Mouse (Mus musculus): ENCODE measurements around the gene Hoxd8. TPM values are rescaled to one million over a fixed set of nuclear protein-coding genes. Genes with fewer than 3 reads are reported as not detected.

Gene Hoxd8
- polyA plus RNA-seq, 1 experiment from 2014 or later = 2.6 TPM

DNA sequence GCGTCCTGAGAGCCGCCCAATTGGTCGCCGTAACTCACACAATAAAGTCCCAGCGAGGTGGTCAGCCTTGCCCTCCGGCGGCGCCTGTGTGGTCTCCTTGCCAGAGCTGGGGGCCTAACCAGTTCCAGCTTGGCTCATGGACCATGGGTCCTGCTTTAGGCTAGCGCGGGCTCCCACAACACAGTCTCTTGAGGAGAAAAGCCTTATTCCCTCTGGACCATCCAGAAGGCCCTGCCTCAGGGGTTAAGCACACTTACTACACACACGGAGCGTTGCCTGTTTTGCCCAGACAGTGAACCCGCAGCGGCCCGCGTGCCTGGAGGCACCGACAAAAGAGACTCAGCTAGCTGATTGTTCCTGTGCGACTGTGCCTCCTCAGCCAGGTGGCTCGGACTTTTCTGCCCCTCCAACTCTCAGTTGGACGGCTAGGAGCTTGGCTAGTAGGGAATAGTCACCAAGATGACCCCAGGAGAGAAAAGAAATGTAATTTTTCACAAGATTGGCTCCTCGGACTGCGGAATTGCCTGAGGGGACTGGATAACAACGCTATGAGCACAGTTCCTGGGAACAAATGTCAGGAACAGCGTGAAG, 30.5 kb upstream of the Hoxd8 start:
- Histone ChIP-seq H3K27me3 (ENCODE audit: control insufficient read depth, insufficient read depth, low read length) (peaks cover 82% of the 10 kb centered on the region), H3K36me3 (ENCODE audit: control insufficient read depth, insufficient read depth, low read length) (no peaks in the 10 kb centered on the region), H3K27ac (ENCODE audit: low read length) (no peak overlapping the region), H3K4me1 (ENCODE audit: control insufficient read depth, insufficient read depth, low read length) (0 out of 2 replicates have a peak, but pooled peaks cover 2% of the 10 kb centered on the region), H3K4me3 (ENCODE audit: low read depth, low read length) (no peak overlapping the region), H3K9me3 (ENCODE audit: control insufficient read depth, low read depth, low read length) (no peaks in the 10 kb centered on the region), H3K9ac (replicated peaks; ENCODE audit: low read depth, low read length) (no peak overlapping the region), H3K4me2 (replicated peaks; ENCODE audit: low read depth, low read length) (no peak overlapping the region)
- no peak for ATAC-seq (ENCODE audit: insufficient number of reproducible peaks, insufficient read depth, low FRiP score, low read depth)
- 2% methylated on average over 24 of the region's 24 CpGs for WGBS

DNA sequence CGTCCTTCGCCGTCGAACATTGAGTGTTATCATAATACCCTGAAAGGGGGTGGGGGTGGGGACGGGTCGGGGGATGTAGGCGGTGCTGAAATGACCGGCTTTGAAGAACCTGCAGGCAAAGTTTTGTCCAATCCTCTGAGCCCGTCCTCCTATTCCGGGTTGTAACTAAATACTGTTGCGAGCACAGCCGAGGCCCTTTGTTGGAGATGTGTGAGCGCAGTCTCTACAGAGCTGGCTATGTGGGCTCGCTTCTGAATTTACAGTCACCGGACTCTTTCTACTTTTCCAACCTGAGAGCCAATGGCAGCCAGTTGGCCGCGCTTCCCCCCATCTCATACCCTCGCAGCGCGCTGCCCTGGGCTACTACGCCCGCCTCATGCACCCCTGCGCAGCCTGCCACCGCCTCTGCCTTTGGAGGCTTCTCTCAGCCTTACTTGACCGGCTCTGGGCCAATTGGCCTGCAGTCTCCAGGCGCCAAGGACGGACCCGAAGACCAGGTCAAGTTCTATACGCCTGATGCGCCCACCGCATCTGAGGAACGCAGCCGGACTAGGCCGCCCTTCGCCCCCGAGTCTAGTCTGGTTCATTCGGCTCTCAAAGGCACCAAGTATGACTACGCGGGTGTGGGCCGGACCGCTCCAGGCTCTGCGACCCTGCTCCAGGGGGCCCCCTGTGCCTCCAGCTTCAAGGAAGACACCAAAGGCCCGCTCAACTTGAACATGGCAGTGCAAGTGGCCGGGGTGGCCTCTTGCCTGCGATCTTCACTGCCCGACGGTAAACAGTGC, 29.3 kb upstream of the Hoxd8 start, which contains the start of gene Hoxd12:
Gene Hoxd12 (plus strand): TSS at position 133 of the 785 bp plus-strand sequence.
- no peak within 1 kb of the TSS for H3K27ac ChIP-seq (ENCODE audit: low read length)
- H3K4me1 ChIP-seq (ENCODE audit: control insufficient read depth, insufficient read depth, low read length) = 0 out of 2 replicates have a peak, but pooled peaks cover 2% of the 10 kb centered on the region
- H3K27me3 ChIP-seq (ENCODE audit: control insufficient read depth, insufficient read depth, low read length) = peaks cover 83% of the 10 kb centered on the region
- H3K9ac ChIP-seq (replicated peaks; ENCODE audit: low read depth, low read length) = no peak within 1 kb of the TSS
- H3K4me3 ChIP-seq (ENCODE audit: low read depth, low read length) = no peak within 1 kb of the TSS
- 3% methylated on average over 47 of the region's 47 CpGs for WGBS
- no peak within 1 kb of the TSS for H3K4me2 ChIP-seq (replicated peaks; ENCODE audit: low read depth, low read length)
- H3K36me3 ChIP-seq (ENCODE audit: control insufficient read depth, insufficient read depth, low read length) = no peaks in the 10 kb centered on the region
- no peak for ATAC-seq (ENCODE audit: insufficient number of reproducible peaks, insufficient read depth, low FRiP score, low read depth)
- H3K9me3 ChIP-seq (ENCODE audit: control insufficient read depth, low read depth, low read length) = no peaks in the 10 kb centered on the region

DNA sequence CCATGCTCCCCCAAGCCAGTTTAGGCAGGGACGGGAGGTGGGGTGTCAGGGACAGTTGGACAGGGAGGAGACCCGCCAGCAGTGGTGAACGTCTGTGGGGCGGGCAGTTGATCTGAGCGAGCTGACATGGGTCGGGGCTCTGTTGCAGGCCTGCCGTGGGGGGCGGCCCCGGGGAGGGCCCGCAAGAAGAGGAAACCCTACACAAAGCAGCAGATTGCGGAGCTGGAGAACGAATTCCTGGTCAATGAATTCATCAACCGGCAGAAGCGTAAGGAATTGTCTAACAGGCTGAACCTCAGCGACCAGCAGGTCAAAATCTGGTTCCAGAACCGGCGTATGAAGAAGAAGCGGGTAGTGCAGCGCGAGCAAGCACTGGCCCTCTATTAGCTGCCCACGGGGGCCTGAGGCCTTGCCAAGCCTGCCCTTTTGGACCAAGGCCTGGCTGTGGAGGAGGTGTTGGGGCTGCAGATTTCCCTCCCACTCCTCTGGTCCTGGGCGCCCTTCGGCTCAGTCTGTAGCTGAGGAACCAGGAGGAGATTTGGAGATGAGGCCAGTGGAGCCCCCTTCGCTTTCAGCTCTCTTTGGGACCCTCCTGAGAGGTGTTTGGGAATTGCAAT, 28.6 kb upstream of the Hoxd8 start:
- Histone ChIP-seq H3K27ac (ENCODE audit: low read length) (no peak overlapping the region), H3K27me3 (ENCODE audit: control insufficient read depth, insufficient read depth, low read length) (peaks cover 87% of the 10 kb centered on the region), H3K9ac (replicated peaks; ENCODE audit: low read depth, low read length) (no peak overlapping the region), H3K9me3 (ENCODE audit: control insufficient read depth, low read depth, low read length) (no peaks in the 10 kb centered on the region), H3K36me3 (ENCODE audit: control insufficient read depth, insufficient read depth, low read length) (no peaks in the 10 kb centered on the region), H3K4me2 (replicated peaks; ENCODE audit: low read depth, low read length) (no peak overlapping the region), H3K4me3 (ENCODE audit: low read depth, low read length) (no peak overlapping the region), H3K4me1 (ENCODE audit: control insufficient read depth, insufficient read depth, low read length) (0 out of 2 replicates have a peak, but pooled peaks cover 2% of the 10 kb centered on the region)
- WGBS = 7% methylated on average over 24 of the region's 24 CpGs
- no peak for ATAC-seq (ENCODE audit: insufficient number of reproducible peaks, insufficient read depth, low FRiP score, low read depth)

DNA sequence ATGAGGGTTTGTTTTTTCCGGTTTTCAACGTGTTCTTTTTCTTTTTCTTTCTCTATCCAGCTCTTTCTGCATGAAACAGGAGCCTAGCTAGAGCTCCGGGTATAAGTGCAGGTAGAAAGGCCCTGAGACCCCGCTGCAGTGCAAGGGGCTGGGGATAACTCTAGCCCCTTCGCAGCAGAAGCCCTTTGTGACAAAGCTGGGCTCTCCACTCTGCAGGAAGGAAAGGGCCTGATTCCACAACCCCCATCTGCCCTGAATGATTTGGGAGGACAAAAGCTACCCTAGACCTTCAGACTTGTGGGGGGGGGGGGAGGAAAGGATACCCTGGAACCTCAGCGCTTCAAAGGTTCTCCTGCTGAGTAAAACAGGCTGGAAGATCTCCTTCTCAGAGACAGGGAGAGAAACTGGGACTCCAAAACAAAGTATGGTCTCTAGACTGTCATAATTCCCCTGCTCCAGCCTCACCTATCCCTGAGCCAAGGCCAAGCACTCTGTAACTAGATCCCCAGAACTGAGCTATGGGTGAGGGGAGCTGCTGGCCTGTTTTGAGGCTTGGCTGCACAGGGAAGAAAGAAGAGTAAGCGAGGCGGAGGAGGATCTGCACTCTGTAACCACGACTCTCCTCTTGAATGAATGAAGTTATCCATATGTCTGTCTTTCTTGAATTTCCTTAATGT, 27.9 kb upstream of the Hoxd8 start:
- H3K4me3 ChIP-seq (ENCODE audit: low read depth, low read length) = no peak overlapping the region
- WGBS = 4% methylated on average over 9 of the region's 9 CpGs
- H3K27me3 ChIP-seq (ENCODE audit: control insufficient read depth, insufficient read depth, low read length) = peaks cover 88% of the 10 kb centered on the region
- no peak for ATAC-seq (ENCODE audit: insufficient number of reproducible peaks, insufficient read depth, low FRiP score, low read depth)
- H3K36me3 ChIP-seq (ENCODE audit: control insufficient read depth, insufficient read depth, low read length) = no peaks in the 10 kb centered on the region
- no peak overlapping the region for H3K27ac ChIP-seq (ENCODE audit: low read length)
- H3K4me1 ChIP-seq (ENCODE audit: control insufficient read depth, insufficient read depth, low read length) = 0 out of 2 replicates have a peak, but pooled peaks cover 2% of the 10 kb centered on the region
- no peak overlapping the region for H3K9ac ChIP-seq (replicated peaks; ENCODE audit: low read depth, low read length)
- no peaks in the 10 kb centered on the region for H3K9me3 ChIP-seq (ENCODE audit: control insufficient read depth, low read depth, low read length)
- H3K4me2 ChIP-seq (replicated peaks; ENCODE audit: low read depth, low read length) = no peak overlapping the region

DNA sequence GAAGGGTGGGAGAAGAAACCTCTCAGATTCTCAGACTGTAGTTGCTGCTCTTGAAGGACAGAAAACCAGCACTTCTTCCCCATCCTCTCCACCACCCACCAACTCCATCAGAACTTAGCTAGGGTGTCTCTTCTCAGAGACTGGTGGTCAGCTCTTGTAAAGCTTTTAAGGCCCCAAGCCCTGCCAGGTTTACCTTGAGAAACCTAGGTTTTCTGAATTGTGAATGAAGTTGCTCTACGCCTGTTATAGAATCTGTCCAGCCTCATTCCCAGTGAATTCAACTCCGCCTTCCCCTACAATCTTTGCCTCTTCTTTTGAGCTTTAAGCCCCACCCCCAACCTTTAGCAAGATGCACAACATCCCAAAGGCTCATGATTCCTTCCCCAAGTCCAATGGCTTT, 27.3 kb upstream of the Hoxd8 start:
- Histone ChIP-seq H3K27ac (ENCODE audit: low read length) (no peak overlapping the region), H3K9me3 (ENCODE audit: control insufficient read depth, low read depth, low read length) (no peaks in the 10 kb centered on the region), H3K4me3 (ENCODE audit: low read depth, low read length) (no peak overlapping the region), H3K27me3 (ENCODE audit: control insufficient read depth, insufficient read depth, low read length) (peaks cover 92% of the 10 kb centered on the region), H3K4me2 (replicated peaks; ENCODE audit: low read depth, low read length) (no peak overlapping the region), H3K4me1 (ENCODE audit: control insufficient read depth, insufficient read depth, low read length) (0 out of 2 replicates have a peak, but pooled peaks cover 2% of the 10 kb centered on the region), H3K36me3 (ENCODE audit: control insufficient read depth, insufficient read depth, low read length) (no peaks in the 10 kb centered on the region), H3K9ac (replicated peaks; ENCODE audit: low read depth, low read length) (no peak overlapping the region)
- no peak for ATAC-seq (ENCODE audit: insufficient number of reproducible peaks, insufficient read depth, low FRiP score, low read depth)
- 18% methylated on average over 2 of the region's 2 CpGs for WGBS

DNA sequence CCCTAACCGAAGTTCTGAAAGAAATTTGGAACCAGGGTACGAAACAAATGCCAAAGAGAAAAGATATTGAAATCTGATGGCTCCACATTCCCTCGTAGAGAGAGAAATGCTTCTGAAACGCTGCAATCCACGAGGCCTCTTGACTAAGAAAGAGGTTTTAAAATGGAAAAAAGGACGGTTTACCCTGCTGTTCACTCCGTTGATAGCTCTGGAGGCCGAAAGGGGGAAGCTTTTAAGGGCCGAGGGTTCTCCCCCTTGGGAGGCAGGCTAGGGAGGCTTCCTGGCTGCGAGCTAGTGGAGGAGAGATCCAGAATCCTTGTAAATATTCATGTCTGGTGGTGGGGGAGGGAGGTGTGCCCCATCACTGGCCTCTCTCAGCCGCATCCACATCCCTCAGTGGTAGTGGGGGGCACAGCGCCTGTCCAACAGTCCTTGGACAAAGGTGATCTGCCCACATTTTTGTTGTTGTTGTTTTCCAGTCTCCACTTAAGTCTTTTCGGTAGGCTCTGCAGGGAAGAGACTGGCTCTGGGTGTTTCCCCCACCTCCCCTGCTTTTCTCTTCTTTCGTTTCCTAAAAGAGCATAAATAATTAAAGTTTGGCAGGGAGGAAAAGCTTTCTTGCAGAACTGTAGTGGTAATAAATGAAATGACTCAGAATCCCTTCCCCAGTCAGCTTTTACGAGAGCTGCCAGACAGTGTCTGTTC, 25.4 kb upstream of the Hoxd8 start, which contains the start of gene Hoxd11:
Gene Hoxd11 (plus strand): TSS at position 667 of the 705 bp plus-strand sequence.
- Histone ChIP-seq H3K27ac (ENCODE audit: low read length) (no peak within 1 kb of the TSS), H3K4me3 (ENCODE audit: low read depth, low read length) (no peak within 1 kb of the TSS), H3K9ac (replicated peaks; ENCODE audit: low read depth, low read length) (no peak within 1 kb of the TSS), H3K9me3 (ENCODE audit: control insufficient read depth, low read depth, low read length) (no peaks in the 10 kb centered on the region), H3K4me1 (ENCODE audit: control insufficient read depth, insufficient read depth, low read length) (no peaks in the 10 kb centered on the region), H3K36me3 (ENCODE audit: control insufficient read depth, insufficient read depth, low read length) (no peaks in the 10 kb centered on the region), H3K4me2 (replicated peaks; ENCODE audit: low read depth, low read length) (no peak within 1 kb of the TSS), H3K27me3 (ENCODE audit: control insufficient read depth, insufficient read depth, low read length) (peaks cover 94% of the 10 kb centered on the region)
- 2% methylated on average over 15 of the region's 15 CpGs for WGBS
- no peak for ATAC-seq (ENCODE audit: insufficient number of reproducible peaks, insufficient read depth, low FRiP score, low read depth)

DNA sequence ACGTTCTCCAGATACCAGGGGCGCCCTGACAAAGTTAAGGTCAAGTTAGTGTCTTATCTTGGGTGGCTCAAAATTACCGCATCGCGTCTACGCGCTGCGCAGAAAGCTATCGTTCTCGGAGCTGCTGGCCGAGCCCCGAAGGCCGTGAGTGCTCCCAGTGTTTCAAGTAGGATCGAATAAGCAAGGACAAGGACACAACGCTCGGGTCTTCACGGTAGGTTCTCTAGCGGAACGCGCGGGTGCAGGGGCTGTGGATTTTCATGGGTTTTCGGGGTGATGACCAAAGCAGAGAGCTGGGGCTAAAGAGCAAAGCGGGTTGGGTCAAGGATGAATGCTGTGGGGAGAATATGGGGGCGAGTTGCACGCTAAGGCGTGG, 24.8 kb upstream of the Hoxd8 start:
- WGBS = under 1% methylated on average over 26 of the region's 26 CpGs
- Histone ChIP-seq H3K27me3 (ENCODE audit: control insufficient read depth, insufficient read depth, low read length) (peaks cover 89% of the 10 kb centered on the region), H3K9me3 (ENCODE audit: control insufficient read depth, low read depth, low read length) (no peaks in the 10 kb centered on the region), H3K36me3 (ENCODE audit: control insufficient read depth, insufficient read depth, low read length) (no peaks in the 10 kb centered on the region), H3K27ac (ENCODE audit: low read length) (no peak overlapping the region), H3K9ac (replicated peaks; ENCODE audit: low read depth, low read length) (no peak overlapping the region), H3K4me2 (replicated peaks; ENCODE audit: low read depth, low read length) (no peak overlapping the region), H3K4me1 (ENCODE audit: control insufficient read depth, insufficient read depth, low read length) (no peaks in the 10 kb centered on the region), H3K4me3 (ENCODE audit: low read depth, low read length) (no peak overlapping the region)
- no peak for ATAC-seq (ENCODE audit: insufficient number of reproducible peaks, insufficient read depth, low FRiP score, low read depth)

DNA sequence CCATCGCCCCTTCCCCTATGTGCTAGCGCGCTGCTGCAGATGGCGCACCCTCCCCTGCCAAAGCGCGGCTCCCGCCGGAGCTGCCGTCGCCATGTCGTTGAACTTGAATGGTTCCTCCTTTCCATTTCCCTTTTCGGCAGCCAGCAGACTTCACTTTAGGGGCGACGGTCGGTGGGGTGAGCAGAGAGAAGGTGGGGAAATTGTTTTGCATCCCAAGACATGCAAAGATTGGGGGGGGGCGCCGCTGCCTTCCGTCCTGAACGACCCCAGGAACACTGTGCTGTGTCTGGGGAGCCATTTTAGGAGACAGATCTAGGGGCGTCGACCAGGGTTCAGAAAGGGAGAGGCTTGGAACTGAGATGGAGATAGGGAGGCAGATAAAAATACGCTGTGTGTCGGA, 24.4 kb upstream of the Hoxd8 start:
- H3K9ac ChIP-seq (replicated peaks; ENCODE audit: low read depth, low read length) = no peak overlapping the region
- no peak for ATAC-seq (ENCODE audit: insufficient number of reproducible peaks, insufficient read depth, low FRiP score, low read depth)
- 1% methylated on average over 23 of the region's 23 CpGs for WGBS
- no peaks in the 10 kb centered on the region for H3K36me3 ChIP-seq (ENCODE audit: control insufficient read depth, insufficient read depth, low read length)
- H3K27me3 ChIP-seq (ENCODE audit: control insufficient read depth, insufficient read depth, low read length) = peaks cover 89% of the 10 kb centered on the region
- no peak overlapping the region for H3K4me2 ChIP-seq (replicated peaks; ENCODE audit: low read depth, low read length)
- no peaks in the 10 kb centered on the region for H3K9me3 ChIP-seq (ENCODE audit: control insufficient read depth, low read depth, low read length)
- H3K27ac ChIP-seq (ENCODE audit: low read length) = no peak overlapping the region
- H3K4me3 ChIP-seq (ENCODE audit: low read depth, low read length) = no peak overlapping the region
- no peaks in the 10 kb centered on the region for H3K4me1 ChIP-seq (ENCODE audit: control insufficient read depth, insufficient read depth, low read length)

Measured in stomach, embryonic 14.5 days (tissue).